Mouse (Mus musculus): ENCODE measurements at regions not wholly inside any gene's neighbourhood (a gene's known extent, or its start where the extent isn't known, plus 50 kb on each side); places are given as distances from the start of the nearest gene placed in this dataset.

- 76% methylated on average over 4 of the region's 4 CpGs for WGBS
- Histone ChIP-seq H3K9ac (ENCODE audit: low read length) (no peak overlapping the region), H3K4me1 (replicated peaks; ENCODE audit: control insufficient read depth, insufficient read depth, low read length) (peaks cover 7% of the 10 kb centered on the region; the same call in 1 of the 2 replicates), H3K27me3 (ENCODE audit: control insufficient read depth, insufficient read depth, low read length) (no peaks in the 10 kb centered on the region), H3K4me2 (ENCODE audit: low read depth, low read length, severe bottlenecking) (no peak overlapping the region), H3K27ac (ENCODE audit: low read depth, low read length) (no peak overlapping the region), H3K4me3 (ENCODE audit: low read depth, low read length) (no peak overlapping the region), H3K9me3 (ENCODE audit: control insufficient read depth, low read length) (no peaks in the 10 kb centered on the region), H3K36me3 (ENCODE audit: control insufficient read depth, insufficient read depth, low read length) (no peaks in the 10 kb centered on the region)
- ATAC-seq (replicated peaks; ENCODE audit: low FRiP score) = no peak
- DNase-seq (ENCODE audit: low spot score) = no peak
Measured at GRCm38 (mm10) chr9:63087195-63087594, 61.6 kb downstream of the Skor1 start.

GRCm38 (mm10) chr9:63086671-63087070 is 62.1 kb downstream of the Skor1 start:
- 72% methylated on average over 1 of the region's 1 CpGs for WGBS
- H3K9ac ChIP-seq (ENCODE audit: low read length) = no peak overlapping the region
- H3K4me2 ChIP-seq (ENCODE audit: low read depth, low read length, severe bottlenecking) = no peak overlapping the region
- no peaks in the 10 kb centered on the region for H3K27me3 ChIP-seq (ENCODE audit: control insufficient read depth, insufficient read depth, low read length)
- H3K4me1 ChIP-seq (replicated peaks; ENCODE audit: control insufficient read depth, insufficient read depth, low read length) = peaks cover 3% of the 10 kb centered on the region; the same call in 1 of the 2 replicates
- no peak overlapping the region for H3K4me3 ChIP-seq (ENCODE audit: low read depth, low read length)
- no peak for ATAC-seq (replicated peaks; ENCODE audit: low FRiP score)
- no peak for DNase-seq (ENCODE audit: low spot score)
- no peaks in the 10 kb centered on the region for H3K9me3 ChIP-seq (ENCODE audit: control insufficient read depth, low read length)
- H3K27ac ChIP-seq (ENCODE audit: low read depth, low read length) = no peak overlapping the region
- no peaks in the 10 kb centered on the region for H3K36me3 ChIP-seq (ENCODE audit: control insufficient read depth, insufficient read depth, low read length)

- Histone ChIP-seq H3K4me1 (replicated peaks; ENCODE audit: control insufficient read depth, insufficient read depth, low read length) (no peaks in the 10 kb centered on the region; the same call in 1 of the 2 replicates), H3K36me3 (ENCODE audit: control insufficient read depth, insufficient read depth, low read length) (no peaks in the 10 kb centered on the region), H3K27me3 (ENCODE audit: control insufficient read depth, insufficient read depth, low read length) (no peaks in the 10 kb centered on the region), H3K4me2 (ENCODE audit: low read depth, low read length, severe bottlenecking) (no peak overlapping the region), H3K27ac (ENCODE audit: low read depth, low read length) (no peak overlapping the region), H3K9me3 (ENCODE audit: control insufficient read depth, low read length) (no peaks in the 10 kb centered on the region), H3K4me3 (ENCODE audit: low read depth, low read length) (no peak overlapping the region), H3K9ac (ENCODE audit: low read length) (no peak overlapping the region)
- 91% methylated on average over 7 of the region's 7 CpGs for WGBS
- ATAC-seq (replicated peaks; ENCODE audit: low FRiP score) (no peak), DNase-seq (ENCODE audit: low spot score) (no peak)
Measured at GRCm38 (mm10) chr9:63082830-63083229, 65.9 kb downstream of the Skor1 start.

- H3K27me3 ChIP-seq (ENCODE audit: control insufficient read depth, insufficient read depth, low read length) = no peaks in the 10 kb centered on the region
- ATAC-seq (replicated peaks; ENCODE audit: low FRiP score) = no peak
- H3K4me3 ChIP-seq (ENCODE audit: low read depth, low read length) = no peak overlapping the region
- no peaks in the 10 kb centered on the region for H3K9me3 ChIP-seq (ENCODE audit: control insufficient read depth, low read length)
- H3K36me3 ChIP-seq (ENCODE audit: control insufficient read depth, insufficient read depth, low read length) = no peaks in the 10 kb centered on the region
- H3K9ac ChIP-seq (ENCODE audit: low read length) = no peak overlapping the region
- no peak overlapping the region for H3K27ac ChIP-seq (ENCODE audit: low read depth, low read length)
- no peaks in the 10 kb centered on the region; the same call in 1 of the 2 replicates for H3K4me1 ChIP-seq (replicated peaks; ENCODE audit: control insufficient read depth, insufficient read depth, low read length)
- no peak overlapping the region for H3K4me2 ChIP-seq (ENCODE audit: low read depth, low read length, severe bottlenecking)
- no peak for DNase-seq (ENCODE audit: low spot score)
- 90% methylated on average over 3 of the region's 3 CpGs for WGBS
Measured at GRCm38 (mm10) chr9:63082311-63082710, 66.5 kb downstream of the Skor1 start.

GRCm38 (mm10) chr9:63080406-63080805 is 68.4 kb downstream of the Skor1 start:
- Histone ChIP-seq H3K27me3 (ENCODE audit: control insufficient read depth, insufficient read depth, low read length) (no peaks in the 10 kb centered on the region), H3K36me3 (ENCODE audit: control insufficient read depth, insufficient read depth, low read length) (no peaks in the 10 kb centered on the region), H3K27ac (ENCODE audit: low read depth, low read length) (no peak overlapping the region), H3K9me3 (ENCODE audit: control insufficient read depth, low read length) (no peaks in the 10 kb centered on the region), H3K4me3 (ENCODE audit: low read depth, low read length) (no peak overlapping the region), H3K9ac (ENCODE audit: low read length) (no peak overlapping the region), H3K4me1 (replicated peaks; ENCODE audit: control insufficient read depth, insufficient read depth, low read length) (no peaks in the 10 kb centered on the region; the same call in 1 of the 2 replicates), H3K4me2 (ENCODE audit: low read depth, low read length, severe bottlenecking) (no peak overlapping the region)
- WGBS = 87% methylated on average over 5 of the region's 5 CpGs
- ATAC-seq (replicated peaks; ENCODE audit: low FRiP score) (no peak), DNase-seq (ENCODE audit: low spot score) (no peak)

GRCm38 (mm10) chr9:63075252-63075651 is 73.5 kb downstream of the Skor1 start:
- no peaks in the 10 kb centered on the region for H3K36me3 ChIP-seq (ENCODE audit: control insufficient read depth, insufficient read depth, low read length)
- H3K27ac ChIP-seq (ENCODE audit: low read depth, low read length) = no peak overlapping the region
- no peaks in the 10 kb centered on the region for H3K27me3 ChIP-seq (ENCODE audit: control insufficient read depth, insufficient read depth, low read length)
- H3K9me3 ChIP-seq (ENCODE audit: control insufficient read depth, low read length) = no peaks in the 10 kb centered on the region
- no peak overlapping the region for H3K4me2 ChIP-seq (ENCODE audit: low read depth, low read length, severe bottlenecking)
- DNase-seq (ENCODE audit: low spot score) (no peak), ATAC-seq (replicated peaks; ENCODE audit: low FRiP score) (no peak)
- 21% methylated on average over 5 of the region's 5 CpGs for WGBS
- H3K4me1 ChIP-seq (replicated peaks; ENCODE audit: control insufficient read depth, insufficient read depth, low read length) = no peaks in the 10 kb centered on the region
- no peak overlapping the region for H3K9ac ChIP-seq (ENCODE audit: low read length)
- no peak overlapping the region for H3K4me3 ChIP-seq (ENCODE audit: low read depth, low read length)

- DNase-seq (ENCODE audit: low spot score) = no peak
- no peak overlapping the region for H3K27ac ChIP-seq (ENCODE audit: low read depth, low read length)
Measured at GRCm38 (mm10) chr9:63074803-63075202, 74.0 kb downstream of the Skor1 start.

GRCm38 (mm10) chr9:63074023-63074750 is 74.6 kb downstream of the Skor1 start:
- no peaks in the 10 kb centered on the region for H3K36me3 ChIP-seq (ENCODE audit: control insufficient read depth, insufficient read depth, low read length)
- DNase-seq (ENCODE audit: low spot score) (no peak), ATAC-seq (replicated peaks; ENCODE audit: low FRiP score) (no peak)
- no peak overlapping the region for H3K27ac ChIP-seq (ENCODE audit: low read depth, low read length)
- H3K4me1 ChIP-seq (replicated peaks; ENCODE audit: control insufficient read depth, insufficient read depth, low read length) = no peaks in the 10 kb centered on the region
- WGBS = 27% methylated on average over 10 of the region's 10 CpGs
- H3K9ac ChIP-seq (ENCODE audit: low read length) = no peak overlapping the region
- no peaks in the 10 kb centered on the region for H3K27me3 ChIP-seq (ENCODE audit: control insufficient read depth, insufficient read depth, low read length)
- no peak overlapping the region for H3K4me3 ChIP-seq (ENCODE audit: low read depth, low read length)
- H3K4me2 ChIP-seq (ENCODE audit: low read depth, low read length, severe bottlenecking) = no peak overlapping the region
- H3K9me3 ChIP-seq (ENCODE audit: control insufficient read depth, low read length) = no peaks in the 10 kb centered on the region

More at GRCm38 (mm10) chr9:63074803-63075202, 74.0 kb downstream of the Skor1 start:
- Histone ChIP-seq H3K36me3 (ENCODE audit: control insufficient read depth, insufficient read depth, low read length) (no peaks in the 10 kb centered on the region), H3K4me2 (ENCODE audit: low read depth, low read length, severe bottlenecking) (no peak overlapping the region), H3K9ac (ENCODE audit: low read length) (no peak overlapping the region), H3K27me3 (ENCODE audit: control insufficient read depth, insufficient read depth, low read length) (no peaks in the 10 kb centered on the region), H3K9me3 (ENCODE audit: control insufficient read depth, low read length) (no peaks in the 10 kb centered on the region), H3K4me3 (ENCODE audit: low read depth, low read length) (no peak overlapping the region), H3K4me1 (replicated peaks; ENCODE audit: control insufficient read depth, insufficient read depth, low read length) (no peaks in the 10 kb centered on the region)
- ATAC-seq (replicated peaks; ENCODE audit: low FRiP score) = no peak
- 47% methylated on average over 7 of the region's 7 CpGs for WGBS

- Histone ChIP-seq H3K27ac (ENCODE audit: low read depth, low read length) (no peak overlapping the region), H3K9me3 (ENCODE audit: control insufficient read depth, low read length) (no peaks in the 10 kb centered on the region)
- 62% methylated on average over 6 of the region's 6 CpGs for WGBS
Measured at GRCm38 (mm10) chr9:63071032-63071431, 77.7 kb downstream of the Skor1 start.

More at GRCm38 (mm10) chr9:63071032-63071431, 77.7 kb downstream of the Skor1 start:
- Histone ChIP-seq H3K4me3 (ENCODE audit: low read depth, low read length) (no peak overlapping the region), H3K36me3 (ENCODE audit: control insufficient read depth, insufficient read depth, low read length) (no peaks in the 10 kb centered on the region), H3K4me1 (replicated peaks; ENCODE audit: control insufficient read depth, insufficient read depth, low read length) (no peaks in the 10 kb centered on the region), H3K27me3 (ENCODE audit: control insufficient read depth, insufficient read depth, low read length) (no peaks in the 10 kb centered on the region), H3K9ac (ENCODE audit: low read length) (no peak overlapping the region), H3K4me2 (ENCODE audit: low read depth, low read length, severe bottlenecking) (no peak overlapping the region)
- no peak for ATAC-seq (replicated peaks; ENCODE audit: low FRiP score)
- DNase-seq (ENCODE audit: low spot score) = no peak

All from forebrain, embryonic 11.5 days (tissue).